In genomic region chr19:41896319-41896711, GRCm38 (mm10) we compare ENCODE assay signal across 7 mouse cellular contexts. TPM values are rescaled to one million over a fixed set of nuclear protein-coding genes. Genes with fewer than 3 reads are reported as not detected.
DNase-seq lines count a peak whose midpoint lies in the region; ATAC-seq and TF ChIP-seq lines count a peak whose summit lies in the region.

No protein-coding gene starts in this region.

- no peaks in the 10 kb centered on the region for H3K9me3 ChIP-seq in megakaryocyte, embryonic 14.5 days
- no peaks in the 10 kb centered on the region for H3K9me3 ChIP-seq in forebrain, embryonic 13.5 days (replicated peaks)
- no peaks in the 10 kb centered on the region for H3K9me3 ChIP-seq in limb, embryonic 14.5 days (ENCODE audit: control insufficient read depth, low read length)
- no peaks in the 10 kb centered on the region for H3K9me3 ChIP-seq in stomach, embryonic 14.5 days (ENCODE audit: control insufficient read depth, low read depth, low read length)

- no peak for TF ChIP-seq POLR2A in limb, embryonic 14.5 days (IDR thresholded peaks at IDR 0.05; ENCODE audit: borderline replicate concordance, extremely low read depth, insufficient read depth, insufficient read length)

- no peak for DNase-seq in limb, embryonic 14.5 days (ENCODE audit: low spot score)
- no peak for DNase-seq in c-Kit-positive CD71-positive TER-119-positive erythroid progenitor cells, embryonic 14.5 days (ENCODE audit: low spot score)

- peak overlapping the region; percentile 83 for H3K4me2 ChIP-seq in forebrain, embryonic 13.5 days
- peak overlapping the region; percentile 72 for H3K4me2 ChIP-seq in limb, embryonic 14.5 days (replicated peaks; ENCODE audit: low read depth, low read length, severe bottlenecking)
- H3K4me2 ChIP-seq in stomach, embryonic 14.5 days (replicated peaks; ENCODE audit: low read depth, low read length): peak overlapping the region; percentile 82

- H3K27me3 ChIP-seq in megakaryocyte, embryonic 14.5 days (replicated peaks): no peaks in the 10 kb centered on the region
- no peaks in the 10 kb centered on the region for H3K27me3 ChIP-seq in forebrain, embryonic 13.5 days
- no peaks in the 10 kb centered on the region for H3K27me3 ChIP-seq in limb, embryonic 14.5 days (ENCODE audit: control insufficient read depth, insufficient read depth, low read length)
- H3K27me3 ChIP-seq in stomach, embryonic 14.5 days (ENCODE audit: control insufficient read depth, insufficient read depth, low read length): no peaks in the 10 kb centered on the region

- peaks cover 72% of the 10 kb centered on the region for H3K4me1 ChIP-seq in megakaryocyte, embryonic 14.5 days
- H3K4me1 ChIP-seq in forebrain, embryonic 13.5 days: peaks cover 18% of the 10 kb centered on the region
- peaks cover 7% of the 10 kb centered on the region; the same call in 1 of the 2 replicates for H3K4me1 ChIP-seq in limb, embryonic 14.5 days (ENCODE audit: control insufficient read depth, insufficient read depth, low read length)
- H3K4me1 ChIP-seq in stomach, embryonic 14.5 days (ENCODE audit: control insufficient read depth, insufficient read depth, low read length): peaks cover 6% of the 10 kb centered on the region; the same call in 1 of the 2 replicates

- H3K27ac ChIP-seq in forebrain, embryonic 13.5 days: no peak overlapping the region
- H3K27ac ChIP-seq in limb, embryonic 14.5 days (replicated peaks; ENCODE audit: low read depth, low read length): no peak overlapping the region
- H3K27ac ChIP-seq in stomach, embryonic 14.5 days (ENCODE audit: low read length): no peak overlapping the region

- peak overlapping the region; percentile 61 for H3K9ac ChIP-seq in forebrain, embryonic 13.5 days
- peak overlapping the region; percentile 36; the same call in 1 of the 2 replicates for H3K9ac ChIP-seq in limb, embryonic 14.5 days (ENCODE audit: low read depth, low read length, severe bottlenecking)
- H3K9ac ChIP-seq in stomach, embryonic 14.5 days (replicated peaks; ENCODE audit: low read depth, low read length): no peak overlapping the region

- H3K4me3 ChIP-seq in megakaryocyte, embryonic 14.5 days (replicated peaks): peak overlapping the region; percentile 96
- H3K4me3 ChIP-seq in forebrain, embryonic 13.5 days: peak overlapping the region; percentile 91
- peak overlapping the region; percentile 71 for H3K4me3 ChIP-seq in limb, embryonic 14.5 days (replicated peaks; ENCODE audit: low read length)
- H3K4me3 ChIP-seq in stomach, embryonic 14.5 days (ENCODE audit: low read depth, low read length): peak overlapping the region; percentile 71

- no peak for ATAC-seq in megakaryocyte, adult 5-6 weeks (ENCODE audit: poor library complexity, severe bottlenecking)
- peak; percentile 34; the same call in 1 of the 2 replicates for ATAC-seq in forebrain, embryonic 13.5 days
- peak; percentile 12; the same call in 1 of the 2 replicates for ATAC-seq in limb, embryonic 14.5 days (ENCODE audit: low FRiP score, low read depth)
- peak; percentile 51; the same call in 1 of the 2 replicates for ATAC-seq in stomach, embryonic 14.5 days (ENCODE audit: insufficient number of reproducible peaks, insufficient read depth, low FRiP score, low read depth)
- ATAC-seq in monocyte, adult 5-6 weeks (replicated peaks; ENCODE audit: insufficient number of reproducible peaks, low FRiP score, low TSS enrichment, poor library complexity, severe bottlenecking): no peak

- peaks cover 17% of the 10 kb centered on the region for H3K36me3 ChIP-seq in megakaryocyte, embryonic 14.5 days (replicated peaks; ENCODE audit: low read length)
- H3K36me3 ChIP-seq in forebrain, embryonic 13.5 days (ENCODE audit: poor library complexity, severe bottlenecking): peaks cover under 1% of the 10 kb centered on the region; the same call in 1 of the 2 replicates
- peaks cover 5% of the 10 kb centered on the region for H3K36me3 ChIP-seq in limb, embryonic 14.5 days (ENCODE audit: control insufficient read depth, insufficient read depth, low read length)
- H3K36me3 ChIP-seq in stomach, embryonic 14.5 days (ENCODE audit: control insufficient read depth, insufficient read depth, low read length): peaks cover 5% of the 10 kb centered on the region; the same call in 1 of the 2 replicates

- WGBS in forebrain, embryonic 13.5 days: 20% methylated on average over 18 of the region's 18 CpGs
- 21% methylated on average over 18 of the region's 18 CpGs for WGBS in limb, embryonic 14.5 days
- 14% methylated on average over 18 of the region's 18 CpGs for WGBS in stomach, embryonic 14.5 days

RNA-seq across cellular contexts. Expression of gene Rrp12, which starts 0.3 kb away (rescaled TPM):
- polyA plus RNA-seq in megakaryocyte, embryonic 14.5 days (2012; ENCODE audit: insufficient read depth, low replicate concordance): 8.9 and 14.4 TPM in 2 replicates
- total RNA-seq in megakaryocyte, adult 5-6 weeks (2015): 2.3 and 3.4 TPM in 2 replicates
- 4.6 and 5.1 TPM in 2 replicates for total RNA-seq in megakaryocyte, adult 5-6 weeks (2017)
- 15.8 and 18.1 TPM in 2 replicates for polyA plus RNA-seq in forebrain, embryonic 13.5 days (2015; fragmentation: Nextera tagmentation; extraction: Ambion mirVana)
- 13.9 and 15.0 TPM in 2 replicates for polyA plus RNA-seq in limb, embryonic 14.5 days (2012; rRNA removed)
- 13.2 TPM in 2 replicates for polyA plus RNA-seq in limb, embryonic 14.5 days (2014; fragmentation: Nextera tagmentation; extraction: Ambion mirVana)
- polyA plus RNA-seq in stomach, embryonic 14.5 days (2014; fragmentation: Nextera tagmentation; extraction: Ambion mirVana): 10.8 and 10.9 TPM in 2 replicates
- total RNA-seq in monocyte, adult 5-6 weeks (2017): 5.1 to 7.7 TPM (median 7.6 TPM) in 3 replicates

RNA-seq across cellular contexts. Expression of gene Pgam1, which starts 15.4 kb away (rescaled TPM):
- polyA plus RNA-seq in megakaryocyte, embryonic 14.5 days (2012; ENCODE audit: insufficient read depth, low replicate concordance): 654 and 1,266 TPM in 2 replicates
- 587 and 602 TPM in 2 replicates for total RNA-seq in megakaryocyte, adult 5-6 weeks (2015)
- 254 and 291 TPM in 2 replicates for total RNA-seq in megakaryocyte, adult 5-6 weeks (2017)
- 505 and 567 TPM in 2 replicates for polyA plus RNA-seq in forebrain, embryonic 13.5 days (2015; fragmentation: Nextera tagmentation; extraction: Ambion mirVana)
- 465 and 490 TPM in 2 replicates for polyA plus RNA-seq in limb, embryonic 14.5 days (2012; rRNA removed)
- polyA plus RNA-seq in limb, embryonic 14.5 days (2014; fragmentation: Nextera tagmentation; extraction: Ambion mirVana): 543 and 562 TPM in 2 replicates
- polyA plus RNA-seq in stomach, embryonic 14.5 days (2014; fragmentation: Nextera tagmentation; extraction: Ambion mirVana): 651 and 721 TPM in 2 replicates
- total RNA-seq in monocyte, adult 5-6 weeks (2017): 117 to 136 TPM (median 120 TPM) in 3 replicates

RNA-seq across cellular contexts. Expression of gene Exosc1, which starts 36.9 kb away (rescaled TPM):
- polyA plus RNA-seq in megakaryocyte, embryonic 14.5 days (2012; ENCODE audit: insufficient read depth, low replicate concordance): 5.4 and 13.5 TPM in 2 replicates
- total RNA-seq in megakaryocyte, adult 5-6 weeks (2015): 37.0 and 38.6 TPM in 2 replicates
- total RNA-seq in megakaryocyte, adult 5-6 weeks (2017): 29.3 and 40.2 TPM in 2 replicates
- 83.2 and 86.5 TPM in 2 replicates for polyA plus RNA-seq in forebrain, embryonic 13.5 days (2015; fragmentation: Nextera tagmentation; extraction: Ambion mirVana)
- 35.9 and 40.1 TPM in 2 replicates for polyA plus RNA-seq in limb, embryonic 14.5 days (2012; rRNA removed)
- polyA plus RNA-seq in limb, embryonic 14.5 days (2014; fragmentation: Nextera tagmentation; extraction: Ambion mirVana): 74.9 and 76.1 TPM in 2 replicates
- polyA plus RNA-seq in stomach, embryonic 14.5 days (2014; fragmentation: Nextera tagmentation; extraction: Ambion mirVana): 73.2 and 79.9 TPM in 2 replicates
- 28.8 to 32.4 TPM (median 31.4 TPM) in 3 replicates for total RNA-seq in monocyte, adult 5-6 weeks (2017)

RNA-seq across cellular contexts. Expression of gene Zdhhc16, which starts 37.0 kb away (rescaled TPM):
- 18.8 and 25.3 TPM in 2 replicates for polyA plus RNA-seq in megakaryocyte, embryonic 14.5 days (2012; ENCODE audit: insufficient read depth, low replicate concordance)
- total RNA-seq in megakaryocyte, adult 5-6 weeks (2015): 25.9 and 36.1 TPM in 2 replicates
- total RNA-seq in megakaryocyte, adult 5-6 weeks (2017): 22.4 and 26.4 TPM in 2 replicates
- 86.5 and 96.5 TPM in 2 replicates for polyA plus RNA-seq in forebrain, embryonic 13.5 days (2015; fragmentation: Nextera tagmentation; extraction: Ambion mirVana)
- 114 and 146 TPM in 2 replicates for polyA plus RNA-seq in limb, embryonic 14.5 days (2012; rRNA removed)
- 76.1 and 79.2 TPM in 2 replicates for polyA plus RNA-seq in limb, embryonic 14.5 days (2014; fragmentation: Nextera tagmentation; extraction: Ambion mirVana)
- 65.8 and 70.1 TPM in 2 replicates for polyA plus RNA-seq in stomach, embryonic 14.5 days (2014; fragmentation: Nextera tagmentation; extraction: Ambion mirVana)
- total RNA-seq in monocyte, adult 5-6 weeks (2017): 15.5 to 26.4 TPM (median 23.1 TPM) in 3 replicates

RNA-seq across cellular contexts. Expression of gene Frat2, which starts 48.4 kb away (rescaled TPM):
- 16.8 and 19.5 TPM in 2 replicates for polyA plus RNA-seq in megakaryocyte, embryonic 14.5 days (2012; ENCODE audit: insufficient read depth, low replicate concordance)
- total RNA-seq in megakaryocyte, adult 5-6 weeks (2015): 7.7 and 9.5 TPM in 2 replicates
- total RNA-seq in megakaryocyte, adult 5-6 weeks (2017): 9.2 and 9.4 TPM in 2 replicates
- polyA plus RNA-seq in forebrain, embryonic 13.5 days (2015; fragmentation: Nextera tagmentation; extraction: Ambion mirVana): 10.4 and 12.4 TPM in 2 replicates
- 3.6 and 4.7 TPM in 2 replicates for polyA plus RNA-seq in limb, embryonic 14.5 days (2012; rRNA removed)
- polyA plus RNA-seq in limb, embryonic 14.5 days (2014; fragmentation: Nextera tagmentation; extraction: Ambion mirVana): 1.9 and 3.2 TPM in 2 replicates
- 3.5 and 5.0 TPM in 2 replicates for polyA plus RNA-seq in stomach, embryonic 14.5 days (2014; fragmentation: Nextera tagmentation; extraction: Ambion mirVana)
- total RNA-seq in monocyte, adult 5-6 weeks (2017): 14.4 to 39.3 TPM (median 21.5 TPM) in 3 replicates

Comparison
In these comparisons a context has a peak if more than half of its experiments do, and no peak if none do; other contexts are left out.
1. ATAC-seq: peak in forebrain, embryonic 13.5 days (single experiment), limb, embryonic 14.5 days (single experiment) and stomach, embryonic 14.5 days (single experiment); none in megakaryocyte, adult 5-6 weeks (single experiment) and monocyte, adult 5-6 weeks (single experiment).
2. Peak in every context shown above with its lines, with median percentiles within 50 percentile points of each other: H3K4me3 ChIP-seq and H3K4me2 ChIP-seq.